9 mouse cellular contexts compared by ENCODE assay signal in the genomic region with DNA sequence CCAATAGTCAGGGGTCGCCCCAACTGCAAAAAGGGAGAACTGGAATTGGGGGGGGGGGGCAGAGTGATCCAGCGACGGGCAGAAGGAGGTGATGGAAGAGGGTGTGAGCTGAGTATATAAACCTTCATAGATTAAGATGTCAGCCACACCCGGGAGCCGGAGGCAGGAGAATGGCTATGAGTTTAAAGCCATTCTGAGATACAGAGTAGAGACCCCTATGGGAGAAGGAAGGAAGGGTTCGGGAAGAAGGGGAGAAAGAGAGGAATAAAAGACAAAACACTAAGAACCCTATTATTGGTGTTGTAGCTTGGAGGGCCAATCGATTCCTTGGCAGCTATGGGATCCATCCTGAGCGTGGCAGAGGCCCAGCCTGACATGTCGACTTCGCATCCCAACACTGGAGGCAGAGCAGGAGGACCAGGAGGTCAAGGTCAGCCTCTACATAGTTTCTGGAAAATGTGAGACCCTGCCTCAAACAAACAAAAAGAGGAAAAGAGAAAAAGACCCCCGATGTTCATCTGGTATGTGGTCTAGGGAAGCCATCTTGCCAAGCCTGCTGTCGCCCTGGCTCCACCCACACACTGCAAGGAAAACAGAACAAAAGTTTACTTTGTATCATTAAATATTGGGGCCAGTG. TPM values are rescaled to one million over a fixed set of nuclear protein-coding genes. Genes with fewer than 3 reads are reported as not detected.
DNase-seq lines count a peak whose midpoint lies in the region; ATAC-seq and TF ChIP-seq lines count a peak whose summit lies in the region.
"Had no signal": no experiment of that assay in that cellular context is flagged by ENCODE, and none has a peak within 500 bp of the region (broad histone marks: within the 10 kb centered on the region; RNA-seq: fewer than 3 reads in every experiment).

TSS of gene Diras1 (minus strand) at position 24 of the 637 bp plus-strand sequence.

- no peak within 1 kb of the TSS for H3K9ac ChIP-seq in heart, embryonic 13.5 days
- H3K9ac ChIP-seq in ES-E14 (ENCODE audit: insufficient read depth, low read depth, low read length, poor library complexity, severe bottlenecking) = no peak within 1 kb of the TSS
- H3K9ac ChIP-seq in hindbrain, embryonic 12.5 days = peak within 1 kb of the TSS; percentile 70
- H3K9ac ChIP-seq in limb, embryonic 15.5 days = no peak within 1 kb of the TSS

- peak within 1 kb of the TSS; percentile 36 for H3K4me3 ChIP-seq in heart, embryonic 13.5 days
- H3K4me3 ChIP-seq in ES-E14 (ENCODE audit: insufficient read depth in 1 of 2, low read depth in 1 of 2, low read length in 2 of 2, poor library complexity in 1 of 2, severe bottlenecking in 1 of 2) = peak within 1 kb of the TSS; percentile 16 to 51; a peak in 2 of 4 replicates
- peak within 1 kb of the TSS; percentile 46 for H3K4me3 ChIP-seq in hindbrain, embryonic 12.5 days
- H3K4me3 ChIP-seq in limb, embryonic 15.5 days = peak within 1 kb of the TSS; percentile 24

- no peak for DNase-seq in heart, adult 9 months (ENCODE audit: low spot score in 2 of 2)
- no peak for DNase-seq in ES-E14 (ENCODE audit: low read depth, low spot score)
- DNase-seq in adrenal gland, postnatal 4 days (ENCODE audit: low spot score in 2 of 2) = no peak
- DNase-seq in embryo, embryonic 9.5 days (ENCODE audit: extremely low spot score) = no peak
- DNase-seq in kidney, adult 11 months = no peak

- peaks cover 11% of the 10 kb centered on the region for H3K36me3 ChIP-seq in heart, embryonic 13.5 days
- H3K36me3 ChIP-seq in ES-E14 (ENCODE audit: control insufficient read depth, insufficient read depth, low read length, poor library complexity, severe bottlenecking) = no peaks in the 10 kb centered on the region
- peaks cover 13% of the 10 kb centered on the region; the same call in 1 of the 2 replicates for H3K36me3 ChIP-seq in hindbrain, embryonic 12.5 days
- peaks cover 10% of the 10 kb centered on the region for H3K36me3 ChIP-seq in limb, embryonic 15.5 days

- peaks cover 18% of the 10 kb centered on the region for H3K4me1 ChIP-seq in heart, embryonic 13.5 days
- peaks cover 0 to 14% of the 10 kb centered on the region in 2 experiments; a peak in 1 of 4 replicates for H3K4me1 ChIP-seq in ES-E14 (ENCODE audit: control insufficient read depth in 2 of 2, insufficient read depth in 2 of 2, low read length in 2 of 2, poor library complexity in 1 of 2)
- peaks cover 12% of the 10 kb centered on the region for H3K4me1 ChIP-seq in hindbrain, embryonic 12.5 days
- H3K4me1 ChIP-seq in limb, embryonic 15.5 days = peaks cover 9% of the 10 kb centered on the region

- WGBS in heart, embryonic 13.5 days = 44% methylated on average over 12 of the region's 12 CpGs
- 54% methylated on average over 11 of the region's 12 CpGs for WGBS in hindbrain, embryonic 12.5 days
- 47% methylated on average over 12 of the region's 12 CpGs for whole genome bisulfite sequencing in limb, embryonic 15.5 days

- H3K9me3 ChIP-seq in heart, embryonic 13.5 days = no peaks in the 10 kb centered on the region
- no peaks in the 10 kb centered on the region for H3K9me3 ChIP-seq in ES-E14 (ENCODE audit: control insufficient read depth, insufficient read depth, low read depth, low read length)
- no peaks in the 10 kb centered on the region for H3K9me3 ChIP-seq in hindbrain, embryonic 12.5 days (replicated peaks)
- H3K9me3 ChIP-seq in limb, embryonic 15.5 days = no peaks in the 10 kb centered on the region

- peaks cover 59% of the 10 kb centered on the region for H3K27me3 ChIP-seq in heart, embryonic 13.5 days (replicated peaks)
- peaks cover 45% of the 10 kb centered on the region for H3K27me3 ChIP-seq in hindbrain, embryonic 12.5 days
- peaks cover 67% of the 10 kb centered on the region for H3K27me3 ChIP-seq in limb, embryonic 15.5 days

- H3K4me2 ChIP-seq in heart, embryonic 13.5 days = peak within 1 kb of the TSS; percentile 57
- H3K4me2 ChIP-seq in hindbrain, embryonic 12.5 days (replicated peaks) = peak within 1 kb of the TSS; percentile 78
- peak within 1 kb of the TSS; percentile 49 for H3K4me2 ChIP-seq in limb, embryonic 15.5 days

- ATAC-seq in heart, embryonic 13.5 days (ENCODE audit: extremely low read depth, insufficient number of reproducible peaks, low FRiP score, low TSS enrichment) = no peak
- no peak for ATAC-seq in hindbrain, embryonic 12.5 days (ENCODE audit: low FRiP score)
- no peak for ATAC-seq in limb, embryonic 15.5 days (ENCODE audit: insufficient number of reproducible peaks, low FRiP score, low TSS enrichment, low read depth)

- in situ Hi-C loops in ES-E14 (cut with MboI; ENCODE audit: low sequenced_read_pairs in 2 of 2, unreplicated experiment in 2 of 2) = no loop called here

- H3K27ac ChIP-seq in heart, embryonic 13.5 days (replicated peaks) = no peak within 1 kb of the TSS
- H3K27ac ChIP-seq in ES-E14 (ENCODE audit: insufficient read depth, low read depth, low read length, poor library complexity, severe bottlenecking) = no peak within 1 kb of the TSS
- H3K27ac ChIP-seq in hindbrain, embryonic 12.5 days = no peak within 1 kb of the TSS
- no peak within 1 kb of the TSS for H3K27ac ChIP-seq in limb, embryonic 15.5 days
- H3K27ac ChIP-seq: macrophage had no signal

TF ChIP-seq in ES-E14, 5 proteins besides CTCF, POLR2A, EP300 and RAD21:
- TF ChIP-seq ZNF384 (IDR thresholded peaks at IDR 0.05; ENCODE audit: low read depth, low read length) (no peak), MAFK (IDR thresholded peaks at IDR 0.05; ENCODE audit: insufficient read depth, low read depth, low read length) (no peak), HCFC1 (IDR thresholded peaks at IDR 0.05; ENCODE audit: borderline replicate concordance, insufficient read depth, low read length) (no peak), ZC3H11A (IDR thresholded peaks at IDR 0.05; ENCODE audit: borderline replicate concordance, low read depth, low read length) (no peak), CHD2 (IDR thresholded peaks at IDR 0.05; ENCODE audit: low read depth, low read length) (no peak)
TF ChIP-seq in ES-E14: peak in this region for 0.

RNA-seq across cellular contexts. Expression of gene Diras1, which starts in this region (rescaled TPM):
- polyA plus RNA-seq in heart, embryonic 13.5 days (2015; fragmentation: Nextera tagmentation; extraction: Ambion mirVana) = 0.06 and 0.07 TPM in 2 replicates
- total RNA-seq in ES-E14 (2012; rRNA removed) = 1.1 and 1.3 TPM in 2 replicates
- 16.4 and 16.7 TPM in 2 replicates for polyA plus RNA-seq in hindbrain, embryonic 12.5 days (2016; fragmentation: Nextera tagmentation; extraction: Ambion mirVana)
- 0.05 and 0.29 TPM in 2 replicates for polyA plus RNA-seq in limb, embryonic 15.5 days (2015; fragmentation: Nextera tagmentation; extraction: Ambion mirVana)
- total RNA-seq in adrenal gland, postnatal 4 days (2021) = 1 to 10 TPM; 2.9 to 3.5 TPM
- polyA plus RNA-seq: macrophage had no signal

Comparison
In these comparisons a context has a peak if more than half of its experiments do, and no peak if none do; other contexts are left out.
1. RNA of gene Diras1 (polyA plus RNA-seq): 16.4 to 16.7 TPM in hindbrain, embryonic 12.5 days; 0.05 to 0.29 TPM in limb, embryonic 15.5 days and 0.06 to 0.07 TPM in heart, embryonic 13.5 days; every median in the first group is over 10 times any median in the second.
2. Peak in every context shown above with its lines, with median percentiles within 50 percentile points of each other: H3K4me2 ChIP-seq and H3K4me3 ChIP-seq.